Mouse (Mus musculus): ENCODE measurements around the gene Pi4kb.

DNA sequence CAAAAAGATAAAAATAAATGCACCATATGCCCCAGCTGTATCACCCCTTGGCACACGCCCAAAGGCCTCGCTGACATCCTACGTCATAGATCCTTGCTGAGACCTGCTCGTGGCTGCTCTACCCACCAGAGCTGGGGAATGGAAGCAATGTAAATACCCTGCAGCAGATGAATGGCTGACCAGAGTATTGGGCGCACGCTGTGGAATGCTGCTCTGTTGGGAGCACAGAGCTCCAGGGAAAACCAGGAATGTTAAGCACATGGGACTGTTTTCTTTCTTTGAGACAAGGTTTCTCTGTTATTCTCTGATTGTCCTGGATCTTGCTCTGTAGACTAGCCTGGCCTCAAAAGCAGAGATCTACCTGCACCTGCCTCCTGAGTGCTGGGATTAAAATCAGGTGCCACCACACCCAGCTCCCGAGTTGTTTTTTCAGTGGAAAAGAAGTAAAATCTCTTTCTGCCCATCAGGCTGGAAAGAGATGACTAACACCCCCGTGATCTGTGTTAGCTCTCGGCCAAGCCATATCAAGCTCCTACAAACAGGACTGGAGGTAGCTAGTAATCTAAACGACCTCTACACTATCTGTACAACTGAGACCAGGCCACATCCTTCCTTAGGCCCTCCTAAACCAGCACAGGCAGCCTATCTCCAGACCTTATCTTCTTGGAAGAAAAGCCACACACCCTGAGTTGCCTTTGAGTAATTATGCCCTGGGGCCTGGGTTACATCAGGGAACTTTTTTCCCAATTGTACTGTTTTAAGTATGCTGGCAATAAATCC, 80.1 kb downstream of the Pi4kb start:
- TF ChIP-seq CTCF (IDR thresholded peaks at IDR 0.05; ENCODE audit: low read depth) (no peak), EP300 (optimal IDR thresholded peaks at IDR 0.05) (no peak)
